Mouse (Mus musculus) neural tube, embryonic 12.5 days (tissue): ENCODE results near the gene Mrpl54. TPM values are rescaled to one million over a fixed set of nuclear protein-coding genes. Genes with fewer than 3 reads are reported as not detected.
A peak's percentile ranks its signal among the peaks of the same experiment; 100 is the strongest.

ENCODE experiments used
- ATAC-seq: fragments of 200-750 bp; cut with Nextera tagmentation; 2 replicates; pipeline ENCODE4 v1.8.0; 2017; ENCODE audit warnings: low read depth, mild to moderate bottlenecking, moderate TSS enrichment, moderate library complexity; ENCODE audit not compliant: low FRiP score
- H3K27ac ChIP-seq: fragments of 300-500 bp; sonication (generic); 2 replicates; pipeline ENCODE4 v1.5.1; 2016
- H3K27me3 ChIP-seq: fragments of 300-500 bp; sonication (generic); replicated peaks from 2 replicates; pipeline ENCODE4 v1.6.1; 2016; ENCODE audit warnings: mild to moderate bottlenecking
- H3K36me3 ChIP-seq: fragments of 300-500 bp; sonication (generic); 2 replicates; pipeline ENCODE4 v1.6.1; 2016; ENCODE audit warnings: mild to moderate bottlenecking
- H3K4me1 ChIP-seq: fragments of 300-500 bp; sonication (generic); 2 replicates; pipeline ENCODE4 v1.6.1; 2016
- H3K4me2 ChIP-seq: fragments of 300-500 bp; sonication (generic); replicated peaks from 2 replicates; pipeline ENCODE4 v1.6.1; 2016; ENCODE audit warnings: mild to moderate bottlenecking
- H3K4me3 ChIP-seq: fragments of 300-500 bp; sonication (generic); 2 replicates; pipeline ENCODE4 v1.5.1; 2016
- H3K9ac ChIP-seq: fragments of 300-500 bp; sonication (generic); 2 replicates; pipeline ENCODE4 v1.6.1; 2016; ENCODE audit warnings: mild to moderate bottlenecking
- H3K9me3 ChIP-seq: fragments of 300-500 bp; sonication (generic); 2 replicates; pipeline ENCODE4 v1.6.1; 2016; ENCODE audit warnings: mild to moderate bottlenecking
- WGBS: fragments of 180-500 bp; shearing (Covaris S2); methylation state at CpG from one replicate; pipeline ENCODE4 v1.1.7; 2016; 5-methylcytosine and 5-hydroxymethylcytosine counted together
- polyA plus RNA-seq: library from polyadenylated mRNA; unstranded; fragments of >200 nt; fragmentation: Nextera tagmentation; extraction: Ambion mirVana; gene quantifications from 2 replicates; pipeline ENCODE4 v1.2.1, GENCODE M21; 2016

Gene Mrpl54
- polyA plus RNA-seq, 1 experiment from 2014 or later = 157 TPM

DNA sequence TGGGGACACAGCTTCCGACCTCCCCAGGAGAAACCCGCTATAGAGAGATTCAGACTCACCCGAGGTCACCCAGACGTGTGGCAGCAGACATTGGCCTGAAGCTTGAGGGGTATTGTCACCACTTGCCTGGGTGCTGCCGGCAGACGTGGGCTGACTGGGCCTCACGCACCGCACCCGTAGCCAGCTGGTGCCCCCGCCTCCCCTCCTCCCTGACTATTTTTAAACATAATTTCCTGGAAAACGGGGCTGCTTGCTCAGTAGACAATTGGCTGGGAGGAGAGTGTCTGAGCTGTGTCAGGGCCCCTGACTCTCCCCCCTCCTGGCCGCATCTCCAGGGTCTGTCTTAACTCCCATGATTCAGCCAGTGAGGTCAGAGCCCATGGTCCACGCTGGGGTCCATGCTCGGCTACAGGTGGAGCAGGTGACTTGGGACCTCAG, 36.1 kb upstream of the Mrpl54 start:
- peaks cover 28% of the 10 kb centered on the region for H3K36me3 ChIP-seq
- H3K9ac ChIP-seq = no peak overlapping the region
- no peak overlapping the region for H3K4me3 ChIP-seq
- no peak overlapping the region for H3K27ac ChIP-seq
- no peaks in the 10 kb centered on the region for H3K9me3 ChIP-seq
- peaks cover 38% of the 10 kb centered on the region for H3K4me1 ChIP-seq
- H3K27me3 ChIP-seq = no peaks in the 10 kb centered on the region
- no peak for ATAC-seq
- no peak overlapping the region for H3K4me2 ChIP-seq
- 73% methylated on average over 14 of the region's 14 CpGs for WGBS

- no peak overlapping the region for H3K4me3 ChIP-seq
- no peak overlapping the region for H3K9ac ChIP-seq
- H3K4me1 ChIP-seq = peaks cover 38% of the 10 kb centered on the region
- WGBS = 73% methylated on average over 4 of the region's 4 CpGs
- H3K4me2 ChIP-seq = no peak overlapping the region
- H3K36me3 ChIP-seq = peaks cover 23% of the 10 kb centered on the region
- no peaks in the 10 kb centered on the region for H3K27me3 ChIP-seq
- ATAC-seq = no peak
- no peak overlapping the region for H3K27ac ChIP-seq
- H3K9me3 ChIP-seq = no peaks in the 10 kb centered on the region
Measured at GRCm38 (mm10) chr10:81302288-81302687, 35.6 kb upstream of the Mrpl54 start.

DNA sequence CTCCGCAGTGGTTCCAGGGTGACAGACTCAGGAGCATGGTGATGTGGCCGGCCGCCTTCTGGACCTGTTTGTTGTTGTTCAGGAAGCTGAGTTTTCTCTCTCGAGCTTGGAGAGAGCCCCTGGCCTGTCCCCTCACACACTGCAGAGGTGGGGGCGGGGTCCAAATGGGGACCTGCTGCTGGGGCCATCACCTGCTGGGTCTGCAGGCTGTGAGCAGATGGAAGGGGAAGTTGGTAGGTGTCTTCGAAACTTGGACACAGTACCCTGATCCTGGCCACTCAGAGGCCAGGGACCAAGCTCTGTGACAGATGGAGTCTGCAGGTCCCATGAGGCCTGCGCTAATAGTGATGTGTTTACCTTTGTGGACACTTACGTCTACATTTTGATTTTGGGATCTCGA, 34.6 kb upstream of the Mrpl54 start:
- Histone ChIP-seq H3K27me3 (no peaks in the 10 kb centered on the region), H3K9ac (no peak overlapping the region), H3K4me1 (peaks cover 38% of the 10 kb centered on the region), H3K4me2 (no peak overlapping the region), H3K9me3 (no peaks in the 10 kb centered on the region), H3K36me3 (peaks cover 17% of the 10 kb centered on the region), H3K27ac (no peak overlapping the region), H3K4me3 (no peak overlapping the region)
- WGBS = 83% methylated on average over 9 of the region's 9 CpGs
- ATAC-seq = no peak

DNA sequence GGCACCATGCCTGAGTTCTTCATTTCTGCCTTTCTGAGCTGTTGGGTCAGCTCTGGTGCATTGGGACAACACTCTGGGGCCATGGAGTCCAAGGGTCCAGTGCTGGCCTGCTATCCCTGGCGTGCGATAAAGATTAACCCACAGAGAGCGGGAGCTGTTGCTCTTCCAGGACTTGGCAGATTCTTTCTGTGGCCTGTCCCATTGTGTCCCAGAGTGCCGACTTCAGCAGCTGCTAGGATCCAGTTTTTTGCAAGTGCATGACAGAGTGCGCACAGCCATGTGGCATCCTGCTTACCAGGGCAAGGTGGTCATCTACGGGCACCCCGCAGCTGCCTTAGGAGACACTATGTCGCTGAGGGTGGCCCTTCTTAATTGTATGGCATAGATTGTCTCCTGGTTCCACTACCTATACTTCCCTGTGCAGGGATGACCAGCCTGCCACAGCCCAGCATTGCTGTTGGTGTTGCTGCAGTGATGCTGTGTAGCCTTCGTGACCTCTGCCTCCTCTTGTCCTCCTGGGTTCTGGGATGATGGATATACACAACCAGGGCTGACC, 33.7 kb upstream of the Mrpl54 start:
- no peak for ATAC-seq
- no peak overlapping the region for H3K9ac ChIP-seq
- no peaks in the 10 kb centered on the region for H3K27me3 ChIP-seq
- no peak overlapping the region for H3K27ac ChIP-seq
- H3K4me3 ChIP-seq = no peak overlapping the region
- WGBS = 81% methylated on average over 9 of the region's 9 CpGs
- no peak overlapping the region for H3K4me2 ChIP-seq
- peaks cover 38% of the 10 kb centered on the region for H3K4me1 ChIP-seq
- H3K9me3 ChIP-seq = no peaks in the 10 kb centered on the region
- peaks cover 8% of the 10 kb centered on the region; the same call in 1 of the 2 replicates for H3K36me3 ChIP-seq

DNA sequence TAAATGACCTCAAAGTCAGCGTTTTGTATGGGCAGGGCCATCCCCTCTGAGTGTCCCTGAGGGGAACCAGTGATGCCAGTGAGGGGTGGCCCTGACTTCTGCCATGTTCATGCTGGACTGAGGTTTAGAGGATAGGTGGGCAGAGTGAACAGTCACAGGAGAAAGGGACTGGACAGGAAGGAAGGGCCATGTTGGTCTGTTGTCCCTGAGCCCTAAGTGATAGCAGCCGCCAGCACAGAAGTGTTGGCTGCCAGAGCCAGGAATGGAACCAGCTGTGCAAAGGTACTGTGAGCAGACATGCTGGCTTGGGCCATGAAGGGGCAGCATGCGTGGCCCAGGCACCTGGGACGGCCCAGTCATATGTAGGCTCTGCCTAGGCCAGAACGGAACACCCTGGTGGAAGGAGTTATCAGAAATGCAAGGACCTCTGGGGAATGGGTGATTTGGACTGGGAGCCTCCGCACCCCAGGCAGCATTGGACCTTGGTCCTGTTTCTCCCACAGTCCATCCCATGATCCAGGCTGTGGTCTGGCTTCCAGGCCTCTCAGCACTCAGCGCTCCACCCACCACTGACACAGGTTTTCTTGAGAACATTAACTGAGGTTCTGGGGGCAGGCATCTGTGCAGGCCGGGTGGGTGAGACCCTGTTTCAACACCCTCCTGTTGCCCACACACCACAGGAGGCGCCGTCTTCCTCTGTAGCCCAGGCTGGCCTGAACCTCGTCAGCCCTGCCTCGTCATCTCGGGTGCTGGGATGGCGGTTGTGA, 33.0 kb upstream of the Mrpl54 start:
- Histone ChIP-seq H3K36me3 (peaks cover 4% of the 10 kb centered on the region; the same call in 1 of the 2 replicates), H3K9me3 (no peaks in the 10 kb centered on the region), H3K4me3 (no peak overlapping the region), H3K4me1 (peaks cover 40% of the 10 kb centered on the region), H3K4me2 (no peak overlapping the region), H3K9ac (no peak overlapping the region), H3K27me3 (no peaks in the 10 kb centered on the region), H3K27ac (no peak overlapping the region)
- ATAC-seq = no peak
- WGBS = 92% methylated on average over 14 of the region's 14 CpGs

- no peak overlapping the region for H3K9ac ChIP-seq
- H3K4me3 ChIP-seq = no peak overlapping the region
- H3K27ac ChIP-seq = no peak overlapping the region
- WGBS = 94% methylated on average over 17 of the region's 17 CpGs
- peaks cover 4% of the 10 kb centered on the region; the same call in 1 of the 2 replicates for H3K36me3 ChIP-seq
- no peaks in the 10 kb centered on the region for H3K27me3 ChIP-seq
- H3K4me1 ChIP-seq = peaks cover 45% of the 10 kb centered on the region
- ATAC-seq = no peak
- H3K9me3 ChIP-seq = no peaks in the 10 kb centered on the region
- no peak overlapping the region for H3K4me2 ChIP-seq
Measured at GRCm38 (mm10) chr10:81298369-81299100, 31.8 kb upstream of the Mrpl54 start.

- Histone ChIP-seq H3K9me3 (no peaks in the 10 kb centered on the region), H3K4me1 (peaks cover 41% of the 10 kb centered on the region), H3K27ac (0 out of 2 replicates have a peak overlapping the region, but pooled peaks have one; percentile 15), H3K4me3 (no peak overlapping the region), H3K36me3 (peaks cover 4% of the 10 kb centered on the region; the same call in 1 of the 2 replicates), H3K27me3 (no peaks in the 10 kb centered on the region), H3K4me2 (0 out of 2 replicates have a peak overlapping the region, but pooled peaks have one; percentile 5), H3K9ac (no peak overlapping the region)
- 70% methylated on average over 10 of the region's 10 CpGs for WGBS
- no peak for ATAC-seq
Measured at GRCm38 (mm10) chr10:81297845-81298244, 31.1 kb upstream of the Mrpl54 start.

- Histone ChIP-seq H3K4me2 (0 out of 2 replicates have a peak overlapping the region, but pooled peaks have one; percentile 5), H3K4me1 (peaks cover 35% of the 10 kb centered on the region), H3K4me3 (no peak overlapping the region), H3K27ac (no peak overlapping the region; the same call in 1 of the 2 replicates), H3K9me3 (no peaks in the 10 kb centered on the region), H3K9ac (no peak overlapping the region), H3K27me3 (no peaks in the 10 kb centered on the region), H3K36me3 (peaks cover 4% of the 10 kb centered on the region; the same call in 1 of the 2 replicates)
- 84% methylated on average over 6 of the region's 6 CpGs for WGBS
- no peak for ATAC-seq
Measured at GRCm38 (mm10) chr10:81297246-81297645, 30.5 kb upstream of the Mrpl54 start.

- Histone ChIP-seq H3K9me3 (no peaks in the 10 kb centered on the region), H3K4me2 (peak overlapping the region; percentile 86), H3K27me3 (peaks cover 13% of the 10 kb centered on the region), H3K9ac (peak overlapping the region; percentile 87; the same call in 1 of the 2 replicates), H3K36me3 (peaks cover 4% of the 10 kb centered on the region; the same call in 1 of the 2 replicates), H3K4me3 (no peak overlapping the region), H3K4me1 (peaks cover 26% of the 10 kb centered on the region), H3K27ac (no peak overlapping the region)
- 90% methylated on average over 6 of the region's 6 CpGs for WGBS
- no peak for ATAC-seq
Measured at GRCm38 (mm10) chr10:81295185-81295584, 28.5 kb upstream of the Mrpl54 start.

- 44% methylated on average over 8 of the region's 8 CpGs for WGBS
- H3K9ac ChIP-seq = peak overlapping the region; percentile 87; the same call in 1 of the 2 replicates
- peaks cover 18% of the 10 kb centered on the region for H3K27me3 ChIP-seq
- peak overlapping the region; percentile 86 for H3K4me2 ChIP-seq
- H3K27ac ChIP-seq = no peak overlapping the region
- peaks cover 26% of the 10 kb centered on the region for H3K4me1 ChIP-seq
- peaks cover 4% of the 10 kb centered on the region; the same call in 1 of the 2 replicates for H3K36me3 ChIP-seq
- no peaks in the 10 kb centered on the region for H3K9me3 ChIP-seq
- ATAC-seq = no peak
- H3K4me3 ChIP-seq = peak overlapping the region; percentile 80
Measured at GRCm38 (mm10) chr10:81294442-81294841, 27.7 kb upstream of the Mrpl54 start.

GRCm38 (mm10) chr10:81293334-81294030, 26.7 kb upstream of the Mrpl54 start:
- H3K9me3 ChIP-seq = no peaks in the 10 kb centered on the region
- H3K4me2 ChIP-seq = peak overlapping the region; percentile 86
- H3K4me3 ChIP-seq = peak overlapping the region; percentile 80
- H3K4me1 ChIP-seq = peaks cover 26% of the 10 kb centered on the region
- peaks cover 4% of the 10 kb centered on the region; the same call in 1 of the 2 replicates for H3K36me3 ChIP-seq
- H3K9ac ChIP-seq = peak overlapping the region; percentile 87
- peak; percentile 4; the same call in 1 of the 2 replicates for ATAC-seq
- H3K27ac ChIP-seq = peak overlapping the region; percentile 72; the same call in 1 of the 2 replicates
- H3K27me3 ChIP-seq = peaks cover 18% of the 10 kb centered on the region
- WGBS = 4% methylated on average over 25 of the region's 25 CpGs
